12 mouse cellular contexts compared by ENCODE assay signal in genomic region chr19:24511939-24512338, GRCm38 (mm10).
"Had no signal": no experiment of that assay in that cellular context is flagged by ENCODE, and none has a peak within 500 bp of the region (broad histone marks: within the 10 kb centered on the region; RNA-seq: fewer than 3 reads in every experiment).

No protein-coding gene starts in this region.

- DNase-seq: kidney, adult 18-20 months; kidney, postnatal 14 days; lung, embryonic 14.5 days; lung, postnatal 10 days; lung, postnatal 4 days; thymus, postnatal 4 days had no signal

- ATAC-seq: intestine, embryonic 15.5 days; midbrain, embryonic 16.5 days had no signal

- H3K9ac ChIP-seq: intestine, embryonic 15.5 days; limb, embryonic 15.5 days; lung, embryonic 14.5 days; midbrain, embryonic 12.5 days; neural tube, embryonic 13.5 days had no signal

- H3K4me2 ChIP-seq: intestine, embryonic 15.5 days; limb, embryonic 15.5 days; lung, embryonic 14.5 days; midbrain, embryonic 12.5 days; neural tube, embryonic 13.5 days had no signal

- H3K27ac ChIP-seq: intestine, embryonic 15.5 days; left cerebral cortex, adult 2 months; limb, embryonic 15.5 days; midbrain, embryonic 12.5 days; neural tube, embryonic 13.5 days had no signal

- H3K4me1 ChIP-seq: limb, embryonic 15.5 days had no signal

- H3K27me3 ChIP-seq: intestine, embryonic 15.5 days; limb, embryonic 15.5 days had no signal

- H3K9me3 ChIP-seq: intestine, embryonic 15.5 days; limb, embryonic 15.5 days; midbrain, embryonic 12.5 days; neural tube, embryonic 13.5 days had no signal

- H3K4me3 ChIP-seq: intestine, embryonic 15.5 days; left cerebral cortex, adult 2 months; limb, embryonic 15.5 days; midbrain, embryonic 12.5 days; neural tube, embryonic 13.5 days had no signal

- H3K36me3 ChIP-seq: intestine, embryonic 15.5 days; limb, embryonic 15.5 days; midbrain, embryonic 12.5 days; neural tube, embryonic 13.5 days had no signal
